Mouse (Mus musculus) regulatory T cell (primary cell): ENCODE results near the gene Epb42.

Source experiments
- in situ Hi-C: fragments of 300-600 bp; cut with MboI, MseI; formaldehyde crosslinking; loops from one replicate; pipeline ENCODE4 v1.15.1; 2025; ENCODE audit warnings: high pct_unique_total_duplicates

Epb42 gene

DNA sequence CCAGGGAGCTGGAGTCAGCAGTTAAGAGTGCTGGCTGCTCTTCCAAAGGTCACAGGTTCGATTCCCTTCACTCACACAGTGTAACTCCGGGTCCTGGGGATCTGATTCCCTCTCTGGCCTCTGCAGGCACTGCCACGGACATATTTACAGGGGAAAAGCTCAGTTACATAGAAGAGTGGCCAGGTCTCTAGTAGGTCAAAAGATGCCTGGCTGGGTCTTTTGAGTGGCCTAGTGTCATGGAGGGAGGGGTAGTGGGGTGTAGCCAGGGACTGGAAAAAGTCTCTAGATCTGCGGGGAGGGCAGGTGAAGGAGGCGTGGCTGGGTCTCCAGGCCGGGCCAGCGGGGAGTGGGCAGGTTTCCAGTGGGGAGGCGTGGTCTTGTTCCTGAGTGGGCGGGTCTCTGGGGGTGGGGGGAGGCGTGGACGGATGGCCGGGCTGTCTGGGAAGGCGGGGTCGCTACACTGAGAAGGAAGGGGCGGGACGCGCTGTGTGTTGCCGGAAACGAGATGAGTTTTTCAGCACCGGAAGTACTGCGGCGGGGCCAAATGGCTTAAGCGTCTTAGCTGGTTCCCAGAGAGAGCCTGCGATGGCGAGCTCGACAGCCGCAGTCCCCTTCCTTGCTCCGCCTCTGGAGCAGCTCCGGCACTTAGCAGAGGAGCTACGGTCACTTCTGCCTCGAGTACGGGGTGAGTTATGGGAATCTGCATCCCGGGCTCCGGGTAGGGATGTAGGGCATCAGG, 28.8 kb downstream of the Epb42 start, which contains the start of gene Ccndbp1:
Gene Ccndbp1, plus strand, starts transcription at position 479 of the 739 bp plus-strand sequence.
- in situ Hi-C loops = no loop called here

DNA sequence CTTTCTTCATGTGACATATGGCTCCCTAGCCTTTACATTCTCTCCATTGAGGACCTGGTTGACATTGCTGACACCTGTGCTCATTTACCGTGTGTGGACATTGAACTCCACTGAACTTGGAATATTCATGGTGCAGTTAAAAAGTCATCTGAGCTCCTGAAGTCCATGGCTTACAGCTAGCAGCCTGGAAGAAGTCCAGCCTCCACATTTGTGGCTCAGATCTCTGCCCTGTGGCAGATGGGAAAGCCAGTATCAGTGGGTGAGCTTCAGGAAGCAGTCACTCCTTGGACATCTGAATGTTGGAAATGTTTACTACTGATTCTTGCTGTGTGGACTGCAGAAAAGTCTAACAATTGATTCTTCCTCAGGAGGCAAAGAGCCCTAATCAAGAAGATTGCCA, 29.9 kb downstream of the Epb42 start:
- in situ Hi-C loops = no loop called here

- in situ Hi-C loops = no loop called here
Measured at GRCm38 (mm10) chr2:121004018-121004811, 32.7 kb downstream of the Epb42 start.

GRCm38 (mm10) chr2:121003586-121003985, 33.3 kb downstream of the Epb42 start:
- in situ Hi-C loops = no loop called here

DNA sequence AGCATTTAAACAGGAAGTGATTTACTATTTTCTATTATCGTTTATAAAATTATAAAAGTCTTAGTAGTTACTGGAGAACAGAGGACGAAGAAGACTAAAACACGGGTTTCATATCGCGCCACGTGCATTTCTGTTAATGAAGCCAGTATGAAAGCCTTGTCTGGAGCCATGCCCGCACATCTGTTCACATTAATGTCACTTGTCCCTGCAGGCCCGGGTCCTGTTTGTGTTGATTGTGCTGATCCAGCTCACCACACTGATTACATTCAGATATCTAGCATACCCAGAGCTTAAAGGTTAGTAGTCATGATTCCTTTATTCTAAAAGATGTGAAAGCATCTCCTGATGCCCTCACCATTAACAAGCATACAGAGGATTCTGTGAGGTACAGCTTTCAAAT, 38.0 kb downstream of the Epb42 start:
- in situ Hi-C loops = loop anchor here (5.0 kb wide), 1 partner anchor 98 kb away; no protein-coding TSS in a partner anchor

DNA sequence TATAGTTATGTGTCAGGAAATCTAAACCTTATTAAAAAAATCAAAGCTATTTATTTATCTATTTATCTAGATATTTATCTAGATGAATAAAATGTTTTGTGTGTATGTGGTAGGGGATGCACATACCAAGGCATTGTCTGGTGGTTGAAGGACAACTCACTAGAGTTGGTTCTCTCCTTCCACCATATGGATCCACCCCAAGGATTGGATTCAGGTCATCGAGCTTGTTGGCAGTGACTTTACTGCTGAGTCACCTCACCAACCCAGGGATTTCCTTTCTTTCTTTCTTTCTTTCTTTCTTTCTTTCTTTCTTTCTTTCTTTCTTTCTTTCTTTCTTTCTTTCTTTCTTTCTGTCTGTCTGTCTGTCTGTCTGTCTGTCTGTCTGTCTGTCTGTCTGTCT, 40.3 kb downstream of the Epb42 start:
- in situ Hi-C loops = loop anchor here (5.0 kb wide), 1 partner anchor 101 kb away; no protein-coding TSS in a partner anchor

DNA sequence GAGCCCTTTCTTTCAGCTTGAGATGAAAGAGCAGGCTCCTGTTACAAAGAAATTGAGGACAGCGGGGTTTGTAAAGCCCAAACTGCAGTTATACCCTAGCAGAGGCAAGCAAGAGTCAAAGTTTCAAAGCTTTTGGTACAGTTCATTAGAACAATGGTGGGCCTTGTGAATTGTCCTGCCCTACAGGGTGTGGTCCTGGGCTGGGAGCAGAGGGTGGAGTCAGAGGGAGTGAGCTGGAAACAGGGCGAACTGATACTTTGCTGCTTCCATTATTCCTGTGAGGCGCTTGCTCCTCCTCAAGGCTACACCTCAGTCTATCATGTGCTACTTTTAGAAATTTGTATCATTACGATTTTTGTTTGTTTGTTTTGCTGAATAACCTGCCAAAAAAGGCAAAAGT, 45.7 kb downstream of the Epb42 start:
- in situ Hi-C loops = no loop called here

GRCm38 (mm10) chr2:120985241-120985640, 51.6 kb downstream of the Epb42 start:
- in situ Hi-C loops = no loop called here

- in situ Hi-C loops = no loop called here
Measured at GRCm38 (mm10) chr2:120983611-120984010, 53.3 kb downstream of the Epb42 start.

GRCm38 (mm10) chr2:120980861-120981260, 56.0 kb downstream of the Epb42 start:
- in situ Hi-C loops = no loop called here

- in situ Hi-C loops = no loop called here
Measured at GRCm38 (mm10) chr2:120979819-120980218, 57.1 kb downstream of the Epb42 start.

DNA sequence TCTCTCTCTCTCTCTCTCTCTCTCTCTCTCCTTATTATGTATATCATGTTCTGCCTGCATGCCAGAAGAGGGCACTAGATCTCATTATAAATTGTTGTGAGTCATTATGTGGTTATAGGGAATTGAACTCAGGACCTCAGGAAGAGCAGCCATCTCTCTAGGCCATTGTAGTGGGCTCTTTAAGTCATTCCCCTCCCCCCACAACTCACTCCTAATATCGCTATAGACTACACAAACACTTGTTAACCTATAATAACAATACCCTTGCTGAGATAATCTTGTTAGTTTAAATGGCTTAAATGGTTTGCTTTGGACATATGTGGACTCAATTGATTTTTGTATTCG, 58.2 kb downstream of the Epb42 start:
- in situ Hi-C loops = no loop called here

GRCm38 (mm10) chr2:120977926-120978692, 58.8 kb downstream of the Epb42 start:
- in situ Hi-C loops = no loop called here

- in situ Hi-C loops = no loop called here
Measured at GRCm38 (mm10) chr2:120976990-120977925, 59.6 kb downstream of the Epb42 start, which contains the start of gene Tmem62. TSS of gene Tmem62 (plus strand) at chr2:120977017.

DNA sequence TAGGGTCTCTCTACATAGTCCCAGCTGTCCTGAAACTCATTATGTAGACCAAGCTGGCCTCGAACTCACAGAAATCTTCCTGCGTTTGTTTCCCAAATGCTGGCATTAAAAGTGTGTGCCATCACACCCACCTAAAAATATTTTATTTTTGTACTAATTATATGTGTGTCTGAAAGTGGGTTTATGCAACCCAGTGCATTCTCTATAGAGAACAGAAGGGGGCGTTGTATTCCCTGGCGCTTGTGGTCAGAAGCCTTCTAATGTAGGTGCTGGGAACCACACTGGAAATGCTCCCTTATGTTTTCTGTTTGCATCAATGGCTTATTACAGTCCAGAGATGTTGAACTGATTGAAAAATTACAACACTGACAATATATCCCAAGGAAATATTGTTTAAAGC, 60.6 kb downstream of the Epb42 start:
- in situ Hi-C loops = no loop called here

GRCm38 (mm10) chr2:120972964-120973363, 63.9 kb downstream of the Epb42 start:
- in situ Hi-C loops = loop anchor here (5.0 kb wide), 1 partner anchor 169 kb away; the partner anchor contains the start of genes Adal and Lcmt2

- in situ Hi-C loops = loop anchor here (5.0 kb wide), 1 partner anchor 170 kb away; the partner anchor contains the start of genes Adal and Lcmt2
Measured at GRCm38 (mm10) chr2:120972257-120972656, 64.6 kb downstream of the Epb42 start.

GRCm38 (mm10) chr2:120971766-120972165, 65.1 kb downstream of the Epb42 start:
- in situ Hi-C loops = loop anchor here (5.0 kb wide), 1 partner anchor 171 kb away; the partner anchor contains the start of genes Adal and Lcmt2

GRCm38 (mm10) chr2:120970559-120971080, 66.3 kb downstream of the Epb42 start, which contains the start of gene Ubr1:
TSS of gene Ubr1 (minus strand) at chr2:120970715.
- in situ Hi-C loops = loop anchor here (5.0 kb wide), 1 partner anchor 172 kb away; the partner anchor contains the start of genes Adal and Lcmt2

DNA sequence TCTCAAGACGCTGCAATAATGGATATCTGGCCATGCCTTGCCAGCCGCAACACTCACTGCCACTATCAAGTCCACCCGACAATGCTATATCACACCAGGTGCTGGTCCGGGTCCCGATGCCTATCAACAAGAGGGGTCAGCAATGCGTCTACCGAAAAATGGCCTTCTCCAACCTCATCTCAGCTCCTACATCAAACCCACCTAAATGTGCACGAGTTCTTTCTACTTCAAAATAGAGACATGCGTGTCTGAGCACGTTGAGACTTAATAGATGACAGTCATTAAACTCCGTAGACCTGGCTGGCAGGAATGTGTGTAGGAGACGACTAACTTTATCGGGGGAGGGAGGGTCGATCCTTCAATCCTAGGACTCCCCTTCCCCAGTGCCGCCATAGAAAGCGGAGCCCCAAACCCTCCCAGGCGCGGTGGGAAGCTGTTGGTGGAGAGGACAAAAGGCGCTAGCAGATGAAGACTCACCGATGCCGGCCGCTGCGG, 66.8 kb downstream of the Epb42 start:
- in situ Hi-C loops = loop anchor here (5.0 kb wide), 1 partner anchor 172 kb away; the partner anchor contains the start of genes Adal and Lcmt2
